8 mouse cellular contexts compared by ENCODE assay signal in the genomic region with DNA sequence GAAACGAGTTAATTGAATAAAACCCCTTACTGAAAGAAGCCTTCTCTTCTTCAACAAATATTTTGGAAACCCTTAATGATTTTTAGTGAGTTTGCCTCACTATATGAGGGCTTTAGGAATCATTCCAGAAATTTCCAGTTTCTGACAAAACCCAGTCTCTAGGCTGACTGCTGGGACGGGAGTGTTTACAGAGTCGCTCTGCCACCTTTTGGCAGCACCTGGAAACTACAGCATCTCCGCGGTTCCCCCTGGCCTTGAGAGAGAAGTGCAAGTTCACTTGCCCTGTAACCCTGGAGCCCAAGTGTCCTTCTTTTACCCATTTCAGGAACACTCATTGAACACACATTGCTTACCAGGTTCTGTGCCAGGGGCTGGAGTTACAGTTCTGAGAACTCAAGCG.
A peak's percentile ranks its signal among the peaks of the same experiment; 100 is the strongest.
DNase-seq lines count a peak whose midpoint lies in the region; ATAC-seq and TF ChIP-seq lines count a peak whose summit lies in the region.

No protein-coding gene starts in this region.

- H3K27ac ChIP-seq in intestine, postnatal 0 days (ENCODE audit: low read depth, low read length), result no peak overlapping the region
- H3K27ac ChIP-seq in intestine, embryonic 15.5 days, result no peak overlapping the region
- no peak overlapping the region for H3K27ac ChIP-seq in embryonic facial prominence, embryonic 14.5 days (replicated peaks; ENCODE audit: low read depth, low read length)
- H3K27ac ChIP-seq in liver, embryonic 14.5 days, result no peak overlapping the region

- H3K4me1 ChIP-seq in intestine, postnatal 0 days (replicated peaks; ENCODE audit: control insufficient read depth, insufficient read depth, low read length), result no peaks in the 10 kb centered on the region
- no peaks in the 10 kb centered on the region for H3K4me1 ChIP-seq in intestine, embryonic 15.5 days (replicated peaks)
- H3K4me1 ChIP-seq in embryonic facial prominence, embryonic 14.5 days (ENCODE audit: control insufficient read depth, insufficient read depth, low read length), result no peaks in the 10 kb centered on the region
- no peaks in the 10 kb centered on the region for H3K4me1 ChIP-seq in liver, embryonic 14.5 days (replicated peaks; ENCODE audit: control insufficient read depth in 2 of 2, insufficient read depth in 2 of 2, low read length in 1 of 2)

- no peak for ATAC-seq in intestine, postnatal 0 days
- ATAC-seq in intestine, embryonic 15.5 days, result no peak
- no peak for ATAC-seq in embryonic facial prominence, embryonic 14.5 days (ENCODE audit: low read depth)
- ATAC-seq in liver, embryonic 14.5 days (ENCODE audit: insufficient read depth), result no peak

- WGBS in intestine, postnatal 0 days, result 17% methylated on average over 6 of the region's 6 CpGs
- 16% methylated on average over 6 of the region's 6 CpGs for WGBS in intestine, embryonic 15.5 days
- 18% methylated on average over 6 of the region's 6 CpGs for WGBS in embryonic facial prominence, embryonic 14.5 days
- WGBS in liver, embryonic 14.5 days (ENCODE audit: insufficient replicate concordance), result 12% methylated on average over 6 of the region's 6 CpGs

- no peak overlapping the region for H3K4me2 ChIP-seq in intestine, postnatal 0 days (replicated peaks; ENCODE audit: low read depth)
- no peak overlapping the region for H3K4me2 ChIP-seq in intestine, embryonic 15.5 days (replicated peaks)
- H3K4me2 ChIP-seq in embryonic facial prominence, embryonic 14.5 days (ENCODE audit: low read depth, low read length), result no peak overlapping the region
- H3K4me2 ChIP-seq in liver, embryonic 14.5 days (ENCODE audit: low read depth), result no peak overlapping the region

- TF ChIP-seq EP300 in liver, embryonic 14.5 days (IDR thresholded peaks at IDR 0.05; ENCODE audit: low read depth), result no peak

- DNase-seq in CD4-positive helper T cell, adult 2 months (ENCODE audit: low read depth, low spot score), result peak; percentile 3
- DNase-seq in WW6 (ENCODE audit: low read depth, low spot score), result peak; percentile 9
- peak; percentile 24 for DNase-seq in embryonic facial prominence, embryonic 14.5 days (ENCODE audit: low spot score)
- no peak for DNase-seq in liver, embryonic 14.5 days (ENCODE audit: low read depth in 3 of 3, low spot score in 3 of 3)
- no peak for DNase-seq in spleen, adult 18-20 months
- DNase-seq in urinary bladder, postnatal 10 days (ENCODE audit: low spot score), result no peak

- no peaks in the 10 kb centered on the region for H3K36me3 ChIP-seq in intestine, postnatal 0 days (ENCODE audit: control insufficient read depth, insufficient read depth)
- H3K36me3 ChIP-seq in intestine, embryonic 15.5 days, result no peaks in the 10 kb centered on the region
- no peaks in the 10 kb centered on the region for H3K36me3 ChIP-seq in embryonic facial prominence, embryonic 14.5 days (ENCODE audit: control insufficient read depth, insufficient read depth, low read length)
- no peaks in the 10 kb centered on the region for H3K36me3 ChIP-seq in liver, embryonic 14.5 days (replicated peaks; ENCODE audit: control insufficient read depth, insufficient read depth, low read depth)

- H3K9ac ChIP-seq in intestine, postnatal 0 days (ENCODE audit: low read depth, low read length), result no peak overlapping the region
- no peak overlapping the region for H3K9ac ChIP-seq in intestine, embryonic 15.5 days
- H3K9ac ChIP-seq in embryonic facial prominence, embryonic 14.5 days (ENCODE audit: low read depth, low read length), result no peak overlapping the region
- no peak overlapping the region for H3K9ac ChIP-seq in liver, embryonic 14.5 days (replicated peaks)

- peak; percentile 65 for TF ChIP-seq CTCF in intestine, postnatal 0 days (IDR thresholded peaks at IDR 0.05; ENCODE audit: low read depth)
- peak; percentile 39 for TF ChIP-seq CTCF in liver, embryonic 14.5 days (IDR thresholded peaks at IDR 0.05; ENCODE audit: low read depth)

- H3K27me3 ChIP-seq in intestine, postnatal 0 days (replicated peaks; ENCODE audit: control insufficient read depth, insufficient read depth, low read length), result no peaks in the 10 kb centered on the region
- no peaks in the 10 kb centered on the region for H3K27me3 ChIP-seq in intestine, embryonic 15.5 days (replicated peaks)
- no peaks in the 10 kb centered on the region for H3K27me3 ChIP-seq in embryonic facial prominence, embryonic 14.5 days (replicated peaks; ENCODE audit: control insufficient read depth, insufficient read depth, low read length)
- H3K27me3 ChIP-seq in liver, embryonic 14.5 days (ENCODE audit: control insufficient read depth, insufficient read depth, low read length), result no peaks in the 10 kb centered on the region

- H3K4me3 ChIP-seq in intestine, postnatal 0 days (ENCODE audit: low read depth, low read length), result no peak overlapping the region
- no peak overlapping the region for H3K4me3 ChIP-seq in intestine, embryonic 15.5 days (replicated peaks)
- no peak overlapping the region for H3K4me3 ChIP-seq in embryonic facial prominence, embryonic 14.5 days (ENCODE audit: low read depth, low read length)
- H3K4me3 ChIP-seq in liver, embryonic 14.5 days (ENCODE audit: insufficient read depth in 1 of 2, low read depth in 2 of 2, low read length in 2 of 2), result no peak overlapping the region

- H3K9me3 ChIP-seq in intestine, postnatal 0 days (ENCODE audit: control insufficient read depth), result no peaks in the 10 kb centered on the region
- no peaks in the 10 kb centered on the region for H3K9me3 ChIP-seq in intestine, embryonic 15.5 days
- no peaks in the 10 kb centered on the region for H3K9me3 ChIP-seq in embryonic facial prominence, embryonic 14.5 days (ENCODE audit: control insufficient read depth, low read length)
- H3K9me3 ChIP-seq in liver, embryonic 14.5 days (ENCODE audit: control insufficient read depth, low read length), result no peaks in the 10 kb centered on the region

Comparison
In these comparisons a context has a peak if more than half of its experiments do, and no peak if none do; other contexts are left out.
1. DNase-seq: peak in CD4-positive helper T cell, adult 2 months (single experiment), WW6 (single experiment) and embryonic facial prominence, embryonic 14.5 days (single experiment); none in liver, embryonic 14.5 days (0 of 3), spleen, adult 18-20 months (0 of 2) and urinary bladder, postnatal 10 days (single experiment).